Mouse (Mus musculus): ENCODE measurements around the gene Wbp2nl. TPM values are rescaled to one million over a fixed set of nuclear protein-coding genes. Genes with fewer than 3 reads are reported as not detected.

The Wbp2nl gene
- polyA plus RNA-seq, 1 experiment from 2014 or later: 0.10 TPM

- no peaks in the 10 kb centered on the region for H3K9me3 ChIP-seq
- H3K27ac ChIP-seq (replicated peaks): peak overlapping the region; percentile 97
- H3K36me3 ChIP-seq: peaks cover 12% of the 10 kb centered on the region
- peak; percentile 72 for ATAC-seq (ENCODE audit: low FRiP score, low read depth)
- peaks cover 42% of the 10 kb centered on the region for H3K4me1 ChIP-seq (replicated peaks)
- peak overlapping the region; percentile 63 for H3K4me2 ChIP-seq
- H3K27me3 ChIP-seq: 0 out of 2 replicates have a peak, but pooled peaks cover 2% of the 10 kb centered on the region
- H3K9ac ChIP-seq: peak overlapping the region; percentile 88
- H3K4me3 ChIP-seq: peak overlapping the region; percentile 80
- WGBS: under 1% methylated on average over 50 of the region's 86 CpGs
Observed at GRCm38 (mm10) chr15:82274927-82275901, 23.5 kb upstream of the Wbp2nl start.

- no peak for ATAC-seq (ENCODE audit: low FRiP score, low read depth)
- 61% methylated on average over 5 of the region's 5 CpGs for WGBS
- H3K27ac ChIP-seq (replicated peaks): peak overlapping the region; percentile 48
Observed at GRCm38 (mm10) chr15:82277591-82277990, 21.2 kb upstream of the Wbp2nl start.

DNA sequence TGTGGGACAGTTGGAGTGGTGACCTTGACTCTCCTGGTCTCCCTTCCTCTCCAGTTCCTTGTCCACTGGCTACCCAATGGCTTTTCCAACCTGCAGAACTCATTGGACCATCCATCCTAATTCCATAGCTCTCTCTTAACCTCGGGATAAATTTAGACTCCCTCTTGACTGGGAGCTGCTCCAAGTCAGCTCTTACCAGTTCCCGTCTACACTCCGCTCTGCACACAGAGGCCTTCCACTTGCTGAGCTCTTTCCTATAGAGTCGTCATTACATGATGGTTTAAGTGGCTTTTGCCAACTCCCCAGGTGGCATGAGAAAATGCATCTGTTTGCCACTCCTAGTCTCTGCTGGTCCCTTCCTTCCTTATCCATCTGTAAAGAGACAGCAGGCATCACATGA is 18.1 kb upstream of the Wbp2nl start:
- no peaks in the 10 kb centered on the region for H3K27me3 ChIP-seq
- H3K36me3 ChIP-seq: peaks cover 61% of the 10 kb centered on the region
- WGBS: 77% methylated on average over 4 of the region's 4 CpGs
- no peak overlapping the region for H3K9ac ChIP-seq
- H3K4me1 ChIP-seq (replicated peaks): peaks cover 27% of the 10 kb centered on the region
- no peaks in the 10 kb centered on the region for H3K9me3 ChIP-seq
- no peak for ATAC-seq (ENCODE audit: low FRiP score, low read depth)
- no peak overlapping the region for H3K4me2 ChIP-seq
- H3K4me3 ChIP-seq: no peak overlapping the region
- no peak overlapping the region for H3K27ac ChIP-seq (replicated peaks)

More at GRCm38 (mm10) chr15:82277591-82277990, 21.2 kb upstream of the Wbp2nl start:
- Histone ChIP-seq H3K9ac (peak overlapping the region; percentile 17; the same call in 1 of the 2 replicates), H3K9me3 (no peaks in the 10 kb centered on the region), H3K4me1 (replicated peaks) (peaks cover 38% of the 10 kb centered on the region), H3K4me3 (peak overlapping the region; percentile 80; the same call in 1 of the 2 replicates), H3K27me3 (0 out of 2 replicates have a peak, but pooled peaks cover 2% of the 10 kb centered on the region), H3K36me3 (peaks cover 31% of the 10 kb centered on the region), H3K4me2 (peak overlapping the region; percentile 63)

DNA sequence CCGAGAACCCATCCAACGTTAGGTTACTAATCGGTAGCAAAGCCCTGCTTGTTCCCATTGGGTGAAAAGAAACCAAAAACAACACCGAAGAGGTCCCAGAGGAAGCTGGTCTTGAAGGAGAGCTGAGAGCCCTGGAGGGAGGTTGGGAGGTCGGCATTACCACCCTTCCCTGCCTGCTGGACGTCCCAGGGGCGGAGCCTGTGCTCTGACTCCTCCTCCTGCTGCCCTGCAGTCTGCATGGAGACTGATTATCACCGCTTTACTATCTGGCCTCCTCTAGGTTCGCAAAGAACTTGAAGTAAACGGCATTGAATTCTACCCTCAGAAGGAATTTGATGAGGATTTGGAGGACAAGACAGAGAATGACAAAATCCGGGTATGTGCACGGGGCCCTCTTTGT is 12.6 kb upstream of the Wbp2nl start:
- H3K4me1 ChIP-seq (replicated peaks): no peaks in the 10 kb centered on the region

DNA sequence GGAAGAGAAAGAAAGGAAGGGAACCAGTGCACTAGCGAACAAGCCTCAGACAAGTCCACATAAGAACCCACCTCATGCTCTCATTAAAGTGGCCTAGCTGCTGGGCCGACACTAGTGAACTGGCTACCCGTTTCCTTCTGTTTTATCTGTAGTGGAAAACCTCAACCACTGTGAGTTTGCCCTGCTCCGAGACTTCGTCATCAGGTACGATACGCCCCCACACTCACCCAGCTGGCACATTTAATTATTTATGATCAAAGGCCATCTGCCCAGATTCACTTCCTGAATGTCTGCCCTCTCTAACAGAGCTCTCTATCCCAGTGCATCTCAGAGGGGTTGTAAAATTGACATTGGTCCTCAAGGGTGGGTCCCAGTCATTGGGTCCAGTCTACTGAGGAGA is 8.5 kb upstream of the Wbp2nl start:
- WGBS: 84% methylated on average over 7 of the region's 7 CpGs

More for the DNA sequence above, 12.6 kb upstream of the Wbp2nl start:
- Histone ChIP-seq H3K27me3 (no peaks in the 10 kb centered on the region), H3K9me3 (no peaks in the 10 kb centered on the region), H3K36me3 (peaks cover 92% of the 10 kb centered on the region), H3K9ac (no peak overlapping the region), H3K27ac (replicated peaks) (no peak overlapping the region), H3K4me2 (no peak overlapping the region), H3K4me3 (no peak overlapping the region)
- no peak for ATAC-seq (ENCODE audit: low FRiP score, low read depth)
- WGBS: 67% methylated on average over 12 of the region's 12 CpGs

GRCm38 (mm10) chr15:82292851-82293250 is 5.9 kb upstream of the Wbp2nl start:
- ATAC-seq (ENCODE audit: low FRiP score, low read depth): no peak; the same call in 1 of the 2 replicates
- Histone ChIP-seq H3K4me3 (no peak overlapping the region), H3K9ac (no peak overlapping the region), H3K36me3 (peaks cover 45% of the 10 kb centered on the region), H3K4me1 (replicated peaks) (peaks cover 26% of the 10 kb centered on the region), H3K9me3 (no peaks in the 10 kb centered on the region), H3K4me2 (peak overlapping the region; percentile 28), H3K27me3 (no peaks in the 10 kb centered on the region), H3K27ac (replicated peaks) (peak overlapping the region; percentile 65)
- 11% methylated on average over 5 of the region's 5 CpGs for WGBS

More for the DNA sequence above, 8.5 kb upstream of the Wbp2nl start:
- H3K4me1 ChIP-seq (replicated peaks): peaks cover 22% of the 10 kb centered on the region
- no peak overlapping the region for H3K4me3 ChIP-seq
- no peaks in the 10 kb centered on the region for H3K27me3 ChIP-seq
- no peaks in the 10 kb centered on the region for H3K9me3 ChIP-seq
- no peak overlapping the region for H3K4me2 ChIP-seq
- no peak overlapping the region for H3K9ac ChIP-seq
- peaks cover 70% of the 10 kb centered on the region for H3K36me3 ChIP-seq
- ATAC-seq (ENCODE audit: low FRiP score, low read depth): no peak
- H3K27ac ChIP-seq (replicated peaks): no peak overlapping the region

GRCm38 (mm10) chr15:82293271-82293711 is 5.5 kb upstream of the Wbp2nl start:
- Histone ChIP-seq H3K4me3 (0 out of 2 replicates have a peak overlapping the region, but pooled peaks have one; percentile 1), H3K4me2 (peak overlapping the region; percentile 28), H3K4me1 (replicated peaks) (peaks cover 26% of the 10 kb centered on the region), H3K27ac (replicated peaks) (peak overlapping the region; percentile 65), H3K9ac (no peak overlapping the region), H3K36me3 (peaks cover 42% of the 10 kb centered on the region), H3K27me3 (no peaks in the 10 kb centered on the region), H3K9me3 (no peaks in the 10 kb centered on the region)
- 2% methylated on average over 7 of the region's 7 CpGs for WGBS
- peak; percentile 84 for ATAC-seq (ENCODE audit: low FRiP score, low read depth)

DNA sequence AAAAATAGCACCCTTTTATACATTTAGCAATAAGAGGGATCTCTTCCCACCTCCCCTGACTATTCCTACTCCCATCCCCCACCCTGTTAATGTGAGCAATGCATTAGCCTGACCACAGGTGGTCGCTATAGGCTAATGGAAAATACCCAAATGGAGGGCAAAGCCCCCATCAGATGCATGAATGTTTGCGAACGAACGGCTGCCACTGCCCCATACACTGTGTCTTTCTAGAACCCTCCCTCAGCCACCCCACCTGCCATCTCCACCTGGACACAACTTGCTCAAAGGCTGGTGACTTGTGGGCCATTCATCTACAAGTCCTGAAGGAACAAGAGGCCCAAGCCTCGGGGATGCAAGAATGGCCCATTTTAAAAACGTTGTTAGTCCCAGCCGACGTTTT is 4.7 kb upstream of the Wbp2nl start:
- peaks cover 26% of the 10 kb centered on the region for H3K4me1 ChIP-seq (replicated peaks)
- H3K9ac ChIP-seq: no peak overlapping the region
- no peak overlapping the region for H3K4me3 ChIP-seq
- H3K36me3 ChIP-seq: peaks cover 34% of the 10 kb centered on the region
- 36% methylated on average over 8 of the region's 8 CpGs for WGBS
- no peaks in the 10 kb centered on the region for H3K27me3 ChIP-seq
- H3K27ac ChIP-seq (replicated peaks): peak overlapping the region; percentile 65
- H3K4me2 ChIP-seq: no peak overlapping the region
- no peaks in the 10 kb centered on the region for H3K9me3 ChIP-seq
- peak; percentile 40; the same call in 1 of the 2 replicates for ATAC-seq (ENCODE audit: low FRiP score, low read depth)

GRCm38 (mm10) chr15:82307107-82307506 is 8.4 kb downstream of the Wbp2nl start:
- ATAC-seq (ENCODE audit: low FRiP score, low read depth): no peak
- Histone ChIP-seq H3K36me3 (no peaks in the 10 kb centered on the region), H3K27ac (replicated peaks) (no peak overlapping the region), H3K27me3 (no peaks in the 10 kb centered on the region), H3K4me2 (no peak overlapping the region), H3K9me3 (no peaks in the 10 kb centered on the region), H3K4me3 (no peak overlapping the region), H3K4me1 (replicated peaks) (no peaks in the 10 kb centered on the region), H3K9ac (no peak overlapping the region)
- 82% methylated on average over 3 of the region's 3 CpGs for WGBS

DNA sequence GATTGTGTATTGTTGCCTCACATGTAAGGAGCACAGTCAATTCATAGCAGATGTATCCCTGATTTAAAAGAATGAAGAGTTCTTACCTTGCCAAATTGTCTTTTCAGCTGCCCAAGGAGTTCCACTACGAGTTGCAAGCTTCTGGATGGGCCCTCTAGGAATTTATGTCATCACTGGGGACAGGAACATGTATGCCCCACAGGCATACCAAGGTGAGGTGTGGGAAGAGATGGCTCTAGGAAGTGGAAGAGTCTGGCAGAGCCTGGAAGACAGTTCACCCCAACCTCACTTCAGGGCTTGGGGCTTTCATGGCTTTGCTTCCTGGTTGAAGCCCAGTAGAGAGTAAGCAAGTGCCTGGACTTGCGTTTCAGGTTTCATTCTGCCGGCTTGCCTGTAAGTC is 9.7 kb downstream of the Wbp2nl start:
- whole genome bisulfite sequencing: 92% methylated on average over 3 of the region's 3 CpGs
- no peaks in the 10 kb centered on the region for H3K4me1 ChIP-seq (replicated peaks)

DNA sequence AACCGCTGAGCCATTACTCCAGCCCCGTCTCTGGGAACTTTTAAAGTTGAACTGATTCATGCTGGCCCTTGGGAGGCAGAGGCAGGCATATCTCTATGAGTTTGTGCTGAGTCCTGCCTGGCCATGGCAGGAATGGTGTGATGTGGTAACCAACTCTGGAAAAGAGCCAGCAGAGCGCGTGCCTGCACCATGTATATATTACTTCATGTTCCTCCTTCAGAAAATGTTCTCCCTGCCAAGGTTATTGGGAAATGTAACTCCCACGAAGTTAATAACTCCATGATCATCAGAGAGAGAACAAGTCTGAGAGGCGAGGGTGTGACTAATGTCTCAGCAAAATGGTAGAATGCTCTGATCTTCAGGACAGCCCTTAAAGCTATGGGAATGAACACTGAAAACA is 19.1 kb downstream of the Wbp2nl start:
- H3K4me2 ChIP-seq: no peak overlapping the region
- 85% methylated on average over 6 of the region's 6 CpGs for WGBS
- no peak overlapping the region for H3K4me3 ChIP-seq
- ATAC-seq (ENCODE audit: low FRiP score, low read depth): no peak
- H3K9ac ChIP-seq: no peak overlapping the region
- no peaks in the 10 kb centered on the region for H3K4me1 ChIP-seq (replicated peaks)
- H3K9me3 ChIP-seq: no peaks in the 10 kb centered on the region
- H3K27me3 ChIP-seq: no peaks in the 10 kb centered on the region
- H3K36me3 ChIP-seq: no peaks in the 10 kb centered on the region
- H3K27ac ChIP-seq (replicated peaks): no peak overlapping the region

More for the DNA sequence above, 9.7 kb downstream of the Wbp2nl start:
- H3K9me3 ChIP-seq: no peaks in the 10 kb centered on the region
- H3K27me3 ChIP-seq: no peaks in the 10 kb centered on the region
- ATAC-seq (ENCODE audit: low FRiP score, low read depth): no peak
- H3K4me2 ChIP-seq: no peak overlapping the region
- no peak overlapping the region for H3K27ac ChIP-seq (replicated peaks)
- H3K9ac ChIP-seq: no peak overlapping the region
- H3K36me3 ChIP-seq: no peaks in the 10 kb centered on the region
- no peak overlapping the region for H3K4me3 ChIP-seq

DNA sequence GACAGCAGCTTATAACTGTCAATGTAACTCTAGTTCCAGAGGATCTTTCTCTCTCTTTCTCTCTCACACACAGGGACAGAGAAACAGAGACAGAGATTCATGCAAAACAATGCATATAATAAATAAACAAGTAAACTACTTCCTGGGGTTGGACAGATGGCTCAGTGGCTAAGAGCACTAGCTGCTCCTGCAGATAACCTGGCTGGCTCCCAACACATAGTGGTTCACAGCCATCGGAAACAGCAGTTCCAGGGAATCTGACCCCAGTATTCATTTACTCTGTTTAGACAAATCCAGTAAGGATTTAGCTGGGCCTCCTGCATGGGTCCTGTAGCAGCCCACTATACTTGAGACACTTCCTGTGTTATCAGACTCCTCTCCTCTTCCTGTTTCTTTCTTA is 20.9 kb downstream of the Wbp2nl start:
- H3K9ac ChIP-seq: no peak overlapping the region
- no peak overlapping the region for H3K27ac ChIP-seq (replicated peaks)
- H3K4me2 ChIP-seq: no peak overlapping the region
- H3K4me1 ChIP-seq (replicated peaks): no peaks in the 10 kb centered on the region
- H3K27me3 ChIP-seq: no peaks in the 10 kb centered on the region
- no peaks in the 10 kb centered on the region for H3K36me3 ChIP-seq
- no peak overlapping the region for H3K4me3 ChIP-seq
- ATAC-seq (ENCODE audit: low FRiP score, low read depth): no peak
- H3K9me3 ChIP-seq: no peaks in the 10 kb centered on the region
- whole genome bisulfite sequencing: 56% methylated on average over 1 of the region's 1 CpGs
